Mouse (Mus musculus): ENCODE measurements around the gene Inpp5d. TPM values are rescaled to one million over a fixed set of nuclear protein-coding genes. Genes with fewer than 3 reads are reported as not detected.

The Inpp5d gene
- polyA plus RNA-seq, 1 experiment from 2014 or later = 3.3 TPM

DNA sequence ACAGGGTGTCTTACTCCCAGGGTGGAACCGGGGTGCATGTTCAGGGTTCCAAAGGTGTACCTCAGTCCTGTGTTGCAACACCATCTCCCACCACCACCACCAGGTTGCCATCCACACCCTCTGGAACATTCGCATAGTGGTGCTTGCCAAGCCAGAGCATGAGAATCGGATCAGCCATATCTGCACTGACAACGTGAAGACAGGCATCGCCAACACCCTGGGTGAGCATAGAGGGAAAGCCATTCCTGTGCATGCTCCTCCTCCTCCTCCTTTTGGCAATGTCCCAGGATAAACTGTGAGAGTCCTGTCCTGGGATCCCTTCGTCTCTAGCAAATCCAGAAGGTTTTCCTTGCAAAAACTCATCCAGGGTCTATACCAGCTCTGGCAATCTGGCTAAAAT is 77.9 kb downstream of the Inpp5d start:
- H3K27me3 ChIP-seq (ENCODE audit: control insufficient read depth, insufficient read depth, low read length) = no peaks in the 10 kb centered on the region
- no peaks in the 10 kb centered on the region for H3K36me3 ChIP-seq (replicated peaks; ENCODE audit: control insufficient read depth, insufficient read depth, low read depth, low read length)
- ATAC-seq (replicated peaks; ENCODE audit: insufficient number of reproducible peaks, low FRiP score, low TSS enrichment, low read depth) = no peak
- 89% methylated on average over 6 of the region's 6 CpGs for WGBS
- no peak overlapping the region for H3K4me2 ChIP-seq (ENCODE audit: low read depth, low read length)
- no peak for DNase-seq (ENCODE audit: low spot score)
- no peak overlapping the region for H3K9ac ChIP-seq (replicated peaks; ENCODE audit: low read length)
- H3K4me1 ChIP-seq (ENCODE audit: control insufficient read depth, insufficient read depth, low read length) = no peaks in the 10 kb centered on the region
- H3K4me3 ChIP-seq (ENCODE audit: low read depth, low read length) = no peak overlapping the region
- no peaks in the 10 kb centered on the region for H3K9me3 ChIP-seq (replicated peaks; ENCODE audit: control insufficient read depth, low read length)
- no peak overlapping the region for H3K27ac ChIP-seq (replicated peaks; ENCODE audit: low read depth, low read length)

DNA sequence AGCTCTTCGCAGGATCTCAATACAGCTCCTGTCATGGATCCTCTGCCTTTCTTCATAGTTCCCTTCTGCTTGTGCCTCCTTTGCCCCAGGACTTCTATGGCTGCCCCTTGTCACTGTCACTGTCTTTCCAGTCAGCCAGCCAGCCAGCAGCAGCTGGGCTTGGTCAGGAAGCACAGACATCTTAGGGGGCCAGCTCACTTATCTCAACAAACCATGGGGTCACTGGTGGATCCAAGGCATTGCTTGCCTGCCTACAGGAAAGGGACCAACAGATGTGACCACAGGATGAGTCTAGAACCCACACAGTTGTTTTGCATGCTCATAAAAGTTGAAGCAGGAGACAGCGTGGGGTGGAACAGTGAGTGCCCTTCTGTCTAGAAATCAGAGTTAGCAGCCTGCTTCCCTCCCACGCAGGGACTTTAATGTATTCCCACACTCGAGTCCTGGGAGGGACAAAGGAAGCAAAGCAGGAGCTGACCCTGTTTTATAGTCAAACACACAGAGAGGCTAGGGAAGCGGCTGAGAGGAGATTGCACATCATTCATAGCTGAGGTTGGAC is 79.9 kb downstream of the Inpp5d start:
- H3K9ac ChIP-seq (replicated peaks; ENCODE audit: low read length) = no peak overlapping the region
- DNase-seq (ENCODE audit: low spot score) = no peak
- no peaks in the 10 kb centered on the region for H3K4me1 ChIP-seq (ENCODE audit: control insufficient read depth, insufficient read depth, low read length)
- ATAC-seq (replicated peaks; ENCODE audit: insufficient number of reproducible peaks, low FRiP score, low TSS enrichment, low read depth) = no peak
- H3K4me3 ChIP-seq (ENCODE audit: low read depth, low read length) = no peak overlapping the region
- no peaks in the 10 kb centered on the region for H3K9me3 ChIP-seq (replicated peaks; ENCODE audit: control insufficient read depth, low read length)
- WGBS = 76% methylated on average over 5 of the region's 5 CpGs
- no peak overlapping the region for H3K27ac ChIP-seq (replicated peaks; ENCODE audit: low read depth, low read length)
- no peaks in the 10 kb centered on the region for H3K27me3 ChIP-seq (ENCODE audit: control insufficient read depth, insufficient read depth, low read length)
- no peak overlapping the region for H3K4me2 ChIP-seq (ENCODE audit: low read depth, low read length)
- no peaks in the 10 kb centered on the region for H3K36me3 ChIP-seq (replicated peaks; ENCODE audit: control insufficient read depth, insufficient read depth, low read depth, low read length)

DNA sequence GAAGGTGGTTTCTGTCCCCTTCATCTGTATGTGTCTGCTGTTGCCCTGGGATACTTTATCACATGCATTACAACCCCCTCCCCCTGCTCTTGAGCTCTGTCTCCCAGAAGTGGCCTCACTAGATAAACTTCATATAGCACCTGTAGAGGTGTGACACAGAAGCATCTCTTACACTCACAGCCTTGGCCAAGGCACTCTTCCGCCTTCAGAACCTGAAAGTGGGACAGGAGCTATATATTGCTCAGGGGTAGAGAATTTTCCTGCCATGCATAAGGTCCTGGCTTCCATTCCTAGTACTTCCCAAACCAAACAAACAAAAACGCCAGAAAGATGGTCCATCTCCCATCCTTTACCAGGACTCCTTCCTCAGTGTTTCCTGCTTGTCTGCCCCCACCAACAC is 84.1 kb downstream of the Inpp5d start:
- ATAC-seq (replicated peaks; ENCODE audit: insufficient number of reproducible peaks, low FRiP score, low TSS enrichment, low read depth) (no peak), DNase-seq (ENCODE audit: low spot score) (no peak)
- Histone ChIP-seq H3K27ac (replicated peaks; ENCODE audit: low read depth, low read length) (no peak overlapping the region), H3K4me3 (ENCODE audit: low read depth, low read length) (no peak overlapping the region), H3K36me3 (replicated peaks; ENCODE audit: control insufficient read depth, insufficient read depth, low read depth, low read length) (no peaks in the 10 kb centered on the region), H3K9me3 (replicated peaks; ENCODE audit: control insufficient read depth, low read length) (no peaks in the 10 kb centered on the region), H3K4me1 (ENCODE audit: control insufficient read depth, insufficient read depth, low read length) (no peaks in the 10 kb centered on the region), H3K9ac (replicated peaks; ENCODE audit: low read length) (no peak overlapping the region), H3K4me2 (ENCODE audit: low read depth, low read length) (no peak overlapping the region), H3K27me3 (ENCODE audit: control insufficient read depth, insufficient read depth, low read length) (no peaks in the 10 kb centered on the region)
- WGBS = 90% methylated on average over 2 of the region's 2 CpGs

DNA sequence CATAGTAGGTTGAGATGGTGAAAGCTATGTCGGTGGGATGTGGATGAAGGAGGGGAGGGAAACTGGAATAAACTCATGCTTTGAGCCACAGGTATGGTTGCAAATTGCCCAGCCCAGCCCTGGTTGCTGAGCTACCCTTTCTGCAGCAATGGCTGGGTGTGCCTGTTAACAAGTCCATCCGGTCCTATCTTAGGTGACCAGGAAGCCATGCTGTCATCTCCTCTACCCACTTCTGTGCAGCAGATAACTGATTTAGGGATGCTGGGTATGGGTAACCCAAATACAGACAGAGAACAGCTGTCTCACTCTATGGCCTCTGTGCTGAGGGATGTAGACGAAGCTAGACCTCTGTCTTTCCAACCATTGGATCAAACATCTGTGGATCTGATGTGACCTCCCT is 86.2 kb downstream of the Inpp5d start:
- no peak overlapping the region for H3K4me2 ChIP-seq (ENCODE audit: low read depth, low read length)
- 93% methylated on average over 3 of the region's 3 CpGs for WGBS
- no peaks in the 10 kb centered on the region for H3K4me1 ChIP-seq (ENCODE audit: control insufficient read depth, insufficient read depth, low read length)
- no peaks in the 10 kb centered on the region for H3K27me3 ChIP-seq (ENCODE audit: control insufficient read depth, insufficient read depth, low read length)
- H3K9me3 ChIP-seq (replicated peaks; ENCODE audit: control insufficient read depth, low read length) = no peaks in the 10 kb centered on the region
- no peak overlapping the region for H3K9ac ChIP-seq (replicated peaks; ENCODE audit: low read length)
- H3K27ac ChIP-seq (replicated peaks; ENCODE audit: low read depth, low read length) = no peak overlapping the region
- no peak overlapping the region for H3K4me3 ChIP-seq (ENCODE audit: low read depth, low read length)
- DNase-seq (ENCODE audit: low spot score) (no peak), ATAC-seq (replicated peaks; ENCODE audit: insufficient number of reproducible peaks, low FRiP score, low TSS enrichment, low read depth) (no peak)
- H3K36me3 ChIP-seq (replicated peaks; ENCODE audit: control insufficient read depth, insufficient read depth, low read depth, low read length) = no peaks in the 10 kb centered on the region

DNA sequence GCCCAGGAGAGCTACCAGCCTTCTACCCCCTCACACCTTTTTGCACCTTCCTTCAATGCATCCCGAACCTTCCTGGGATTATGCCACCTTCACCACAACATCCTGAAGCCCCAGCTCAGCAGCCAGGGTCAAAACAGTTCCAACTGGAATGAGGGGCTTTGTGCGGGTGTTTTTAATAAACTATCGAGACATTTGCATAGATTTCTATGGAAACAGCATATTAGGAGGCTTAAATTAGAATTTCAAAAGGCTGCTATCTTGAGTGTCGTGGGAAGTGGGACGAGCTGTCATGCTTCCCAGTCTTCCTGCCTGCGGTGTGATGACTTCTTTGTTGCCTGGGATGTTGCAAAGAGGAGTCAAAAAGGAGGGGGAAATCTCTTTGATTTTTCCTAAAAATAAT is 88.9 kb downstream of the Inpp5d start:
- DNase-seq (ENCODE audit: low spot score) = no peak
- ATAC-seq (replicated peaks; ENCODE audit: insufficient number of reproducible peaks, low FRiP score, low TSS enrichment, low read depth) = no peak
- WGBS = 75% methylated on average over 6 of the region's 6 CpGs

DNA sequence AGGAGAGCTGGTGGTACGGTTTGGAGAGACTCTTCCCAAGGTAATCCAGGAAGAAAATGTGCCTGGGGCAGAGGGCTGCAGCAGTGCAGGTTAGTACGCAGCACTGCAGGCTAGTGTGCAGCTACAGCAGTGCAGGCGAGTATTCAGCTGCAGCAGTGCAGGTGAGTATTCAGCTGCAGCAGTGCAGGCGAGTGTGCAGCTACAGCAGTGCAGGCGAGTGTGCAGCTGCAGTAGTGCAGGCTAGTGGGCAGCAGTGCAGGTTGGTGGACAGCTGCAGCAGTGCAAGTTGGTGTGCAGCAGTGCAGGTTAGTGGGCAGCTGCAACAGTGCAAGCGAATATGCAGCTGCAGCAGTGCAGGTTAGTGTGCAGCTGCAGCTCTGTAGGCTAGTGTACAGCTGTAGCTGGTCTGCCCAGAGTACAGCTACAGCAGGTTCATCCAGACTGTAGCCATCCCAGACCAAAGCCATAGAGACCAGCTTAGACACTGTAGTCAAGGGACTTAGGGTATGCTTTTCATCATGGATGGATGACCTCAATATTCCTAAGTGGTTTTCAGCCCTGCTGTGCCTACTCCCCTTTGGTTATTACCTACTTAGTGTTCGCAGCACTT is 89.7 kb downstream of the Inpp5d start:
- ATAC-seq (replicated peaks; ENCODE audit: insufficient number of reproducible peaks, low FRiP score, low TSS enrichment, low read depth) (no peak), DNase-seq (ENCODE audit: low spot score) (no peak)
- Histone ChIP-seq H3K4me2 (ENCODE audit: low read depth, low read length) (no peak overlapping the region), H3K9me3 (replicated peaks; ENCODE audit: control insufficient read depth, low read length) (no peaks in the 10 kb centered on the region), H3K4me1 (ENCODE audit: control insufficient read depth, insufficient read depth, low read length) (no peaks in the 10 kb centered on the region), H3K36me3 (replicated peaks; ENCODE audit: control insufficient read depth, insufficient read depth, low read depth, low read length) (no peaks in the 10 kb centered on the region), H3K4me3 (ENCODE audit: low read depth, low read length) (no peak overlapping the region), H3K27ac (replicated peaks; ENCODE audit: low read depth, low read length) (no peak overlapping the region), H3K9ac (replicated peaks; ENCODE audit: low read length) (no peak overlapping the region), H3K27me3 (ENCODE audit: control insufficient read depth, insufficient read depth, low read length) (no peaks in the 10 kb centered on the region)
- WGBS = 80% methylated on average over 7 of the region's 7 CpGs

More for the DNA sequence above, 88.9 kb downstream of the Inpp5d start:
- Histone ChIP-seq H3K4me3 (ENCODE audit: low read depth, low read length) (no peak overlapping the region), H3K9me3 (replicated peaks; ENCODE audit: control insufficient read depth, low read length) (no peaks in the 10 kb centered on the region), H3K27me3 (ENCODE audit: control insufficient read depth, insufficient read depth, low read length) (no peaks in the 10 kb centered on the region), H3K4me2 (ENCODE audit: low read depth, low read length) (no peak overlapping the region), H3K36me3 (replicated peaks; ENCODE audit: control insufficient read depth, insufficient read depth, low read depth, low read length) (no peaks in the 10 kb centered on the region), H3K9ac (replicated peaks; ENCODE audit: low read length) (no peak overlapping the region), H3K27ac (replicated peaks; ENCODE audit: low read depth, low read length) (no peak overlapping the region), H3K4me1 (ENCODE audit: control insufficient read depth, insufficient read depth, low read length) (no peaks in the 10 kb centered on the region)

DNA sequence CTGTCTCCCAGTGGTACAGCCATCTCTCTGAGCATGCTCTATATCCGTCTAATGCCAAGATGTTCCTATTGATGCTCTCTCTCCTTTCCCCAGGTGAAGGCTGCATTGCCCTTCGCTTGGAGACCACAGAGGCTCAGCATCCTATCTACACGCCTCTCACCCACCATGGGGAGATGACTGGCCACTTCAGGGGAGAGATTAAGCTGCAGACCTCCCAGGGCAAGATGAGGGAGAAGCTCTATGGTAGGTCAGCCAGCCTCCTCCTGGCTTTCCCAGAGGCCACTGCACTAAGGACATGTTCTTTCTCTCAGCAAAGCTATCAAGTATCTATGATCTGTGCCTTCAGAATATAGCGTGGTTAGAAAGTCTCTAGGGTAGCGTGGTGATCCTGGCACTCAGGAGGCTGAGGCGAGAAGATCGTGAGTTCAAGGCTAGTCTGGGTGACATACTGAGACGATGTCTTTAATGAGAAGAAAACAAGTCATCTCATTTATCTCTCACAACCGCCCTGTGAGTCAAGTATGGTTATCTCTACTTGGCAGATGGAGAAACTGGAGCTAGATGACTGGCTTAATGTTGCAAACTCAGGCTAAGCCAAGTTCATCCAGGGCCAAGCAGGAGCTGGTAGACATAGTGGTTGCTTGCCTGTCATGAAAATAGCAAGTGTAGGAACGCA is 92.0 kb downstream of the Inpp5d start:
- no peaks in the 10 kb centered on the region for H3K9me3 ChIP-seq (replicated peaks; ENCODE audit: control insufficient read depth, low read length)

DNA sequence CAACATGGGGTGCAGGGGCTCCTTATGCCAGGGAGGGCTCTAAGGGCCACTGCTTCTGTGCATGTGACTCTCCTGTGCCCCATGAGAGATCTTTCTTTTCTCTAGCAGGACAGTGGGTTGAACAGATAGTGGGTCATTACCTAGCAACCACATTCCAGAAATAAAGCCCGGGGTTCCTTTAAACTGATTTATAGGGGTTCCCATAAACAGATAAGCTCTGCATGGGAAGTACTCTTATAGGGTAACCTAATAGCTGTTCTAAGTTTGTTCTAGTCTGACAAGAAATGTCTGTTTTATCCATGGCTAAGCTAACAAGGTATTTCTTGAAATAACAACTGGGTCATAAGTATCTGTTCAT is 92.5 kb downstream of the Inpp5d start:
- Histone ChIP-seq H3K27ac (replicated peaks; ENCODE audit: low read depth, low read length) (no peak overlapping the region), H3K4me3 (ENCODE audit: low read depth, low read length) (no peak overlapping the region), H3K4me1 (ENCODE audit: control insufficient read depth, insufficient read depth, low read length) (no peaks in the 10 kb centered on the region), H3K9ac (replicated peaks; ENCODE audit: low read length) (no peak overlapping the region), H3K36me3 (replicated peaks; ENCODE audit: control insufficient read depth, insufficient read depth, low read depth, low read length) (no peaks in the 10 kb centered on the region), H3K4me2 (ENCODE audit: low read depth, low read length) (no peak overlapping the region), H3K27me3 (ENCODE audit: control insufficient read depth, insufficient read depth, low read length) (no peaks in the 10 kb centered on the region), H3K9me3 (replicated peaks; ENCODE audit: control insufficient read depth, low read length) (no peaks in the 10 kb centered on the region)
- ATAC-seq (replicated peaks; ENCODE audit: insufficient number of reproducible peaks, low FRiP score, low TSS enrichment, low read depth) = no peak
- no peak for DNase-seq (ENCODE audit: low spot score)
- 94% methylated on average over 1 of the region's 1 CpGs for WGBS

More for the DNA sequence above, 92.0 kb downstream of the Inpp5d start:
- DNase-seq (ENCODE audit: low spot score) (no peak), ATAC-seq (replicated peaks; ENCODE audit: insufficient number of reproducible peaks, low FRiP score, low TSS enrichment, low read depth) (no peak)
- Histone ChIP-seq H3K27ac (replicated peaks; ENCODE audit: low read depth, low read length) (no peak overlapping the region), H3K27me3 (ENCODE audit: control insufficient read depth, insufficient read depth, low read length) (no peaks in the 10 kb centered on the region), H3K4me1 (ENCODE audit: control insufficient read depth, insufficient read depth, low read length) (no peaks in the 10 kb centered on the region), H3K4me2 (ENCODE audit: low read depth, low read length) (no peak overlapping the region), H3K36me3 (replicated peaks; ENCODE audit: control insufficient read depth, insufficient read depth, low read depth, low read length) (no peaks in the 10 kb centered on the region), H3K9ac (replicated peaks; ENCODE audit: low read length) (no peak overlapping the region), H3K4me3 (ENCODE audit: low read depth, low read length) (no peak overlapping the region)
- 84% methylated on average over 10 of the region's 10 CpGs for WGBS
